Mouse (Mus musculus) CD4-positive, CD25-positive, alpha-beta regulatory T cell, adult 4 months (primary cell): ENCODE measurements around the gene Tmem135. TPM values are rescaled to one million over a fixed set of nuclear protein-coding genes. Genes with fewer than 3 reads are reported as not detected.
A peak's percentile ranks its signal among the peaks of the same experiment; 100 is the strongest.

ENCODE experiments used
- ATAC-seq: one replicate; pipeline ENCODE4 v1.8.0; 2017
- polyA plus RNA-seq, 2 experiments: library from polyadenylated mRNA; unstranded; fragments of 100-300 nt; shearing (Covaris generic); gene quantifications; one replicate each; pipeline ENCODE4 v1.2.1; 2017

The Tmem135 gene
- polyA plus RNA-seq, 2 experiments from 2014 or later = 20.0 to 25.4 TPM

DNA sequence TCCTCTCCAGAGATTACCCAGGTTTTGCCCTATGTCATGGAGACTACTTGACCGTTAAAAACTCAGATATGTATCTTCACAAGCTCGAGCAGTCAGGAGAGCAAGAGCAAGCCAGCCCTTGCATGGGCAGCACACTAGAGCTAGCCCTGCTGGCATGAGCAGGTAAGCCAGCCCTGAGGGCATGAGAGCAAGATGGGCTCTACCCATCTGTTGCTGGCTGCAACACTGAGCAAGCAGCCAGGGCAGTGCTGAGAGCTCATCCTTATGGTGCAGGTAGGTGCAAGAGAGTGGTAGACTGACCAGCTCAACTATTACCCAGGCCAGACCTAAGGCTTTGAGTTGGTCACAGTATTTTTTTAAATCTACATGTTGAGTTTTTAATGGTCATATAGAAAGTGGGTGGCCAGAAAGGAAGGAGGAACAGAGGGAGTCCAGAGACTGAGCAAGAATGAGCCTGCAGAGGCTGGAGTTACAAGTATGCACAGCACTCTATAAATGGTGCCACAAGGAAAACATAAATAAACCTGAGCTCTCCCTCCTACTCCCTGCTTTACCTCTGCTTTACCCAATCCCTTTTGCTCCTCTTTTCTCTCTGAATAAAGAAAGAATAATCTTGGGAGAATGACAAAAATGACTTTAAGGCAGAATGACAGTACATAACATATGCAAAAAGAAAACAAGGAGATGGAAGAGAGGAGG, 156.9 kb downstream of the Tmem135 start:
- no peak for ATAC-seq

DNA sequence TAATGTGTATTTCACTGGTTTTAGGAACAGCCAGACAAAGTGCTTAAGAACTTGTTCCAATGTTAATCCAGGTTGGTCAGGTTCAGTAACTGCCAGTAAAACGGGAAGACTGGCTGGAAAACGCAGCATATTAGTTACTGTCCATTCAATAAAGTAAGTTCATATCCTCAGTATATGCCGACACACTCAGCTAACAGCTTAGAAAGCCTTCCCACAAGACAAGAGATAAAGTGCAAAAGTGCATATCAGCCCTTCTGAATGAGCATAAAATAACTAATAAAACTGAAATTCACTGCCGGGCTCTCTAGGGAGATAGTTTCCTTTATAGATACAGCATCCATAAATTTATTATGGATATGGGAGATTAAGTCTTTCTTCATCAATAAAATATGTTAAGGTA, 161.5 kb downstream of the Tmem135 start:
- ATAC-seq = no peak

DNA sequence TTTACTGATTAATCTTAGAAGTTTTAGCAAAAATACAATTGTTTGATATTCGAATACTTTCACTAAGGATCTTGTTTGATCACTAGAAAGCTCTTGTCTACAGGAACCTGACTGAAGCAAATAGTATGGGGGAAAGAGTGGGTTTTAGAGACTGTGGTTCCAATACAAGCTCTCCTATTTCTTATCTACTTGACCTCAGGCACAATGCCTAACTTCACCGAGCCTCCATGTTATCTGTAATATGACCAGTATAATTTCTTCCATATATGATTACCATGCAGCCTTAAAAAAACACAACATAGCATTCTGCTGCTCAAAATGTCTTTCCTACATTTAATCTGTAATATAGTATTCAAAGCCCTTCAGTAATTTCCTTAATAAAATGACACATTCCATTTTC, 161.9 kb downstream of the Tmem135 start:
- no peak for ATAC-seq

DNA sequence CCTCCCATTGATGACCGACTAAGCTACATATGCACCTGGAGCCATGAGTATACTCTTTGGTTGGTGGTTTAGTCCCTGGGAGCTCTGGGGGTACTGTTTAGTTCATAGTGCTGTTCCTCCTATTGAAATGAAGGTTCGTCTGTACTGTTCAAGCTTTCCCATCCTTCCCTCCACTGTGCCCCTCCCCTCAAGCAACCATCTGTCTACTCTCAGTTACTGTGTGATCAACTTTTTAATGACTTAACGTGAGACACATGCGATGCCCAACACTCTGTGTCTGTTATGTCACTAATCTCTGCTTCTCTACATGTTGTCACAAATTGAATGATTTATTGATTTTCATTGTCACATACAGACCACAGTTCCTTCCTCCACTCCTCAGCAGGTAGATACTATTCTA, 164.4 kb downstream of the Tmem135 start:
- ATAC-seq = no peak

DNA sequence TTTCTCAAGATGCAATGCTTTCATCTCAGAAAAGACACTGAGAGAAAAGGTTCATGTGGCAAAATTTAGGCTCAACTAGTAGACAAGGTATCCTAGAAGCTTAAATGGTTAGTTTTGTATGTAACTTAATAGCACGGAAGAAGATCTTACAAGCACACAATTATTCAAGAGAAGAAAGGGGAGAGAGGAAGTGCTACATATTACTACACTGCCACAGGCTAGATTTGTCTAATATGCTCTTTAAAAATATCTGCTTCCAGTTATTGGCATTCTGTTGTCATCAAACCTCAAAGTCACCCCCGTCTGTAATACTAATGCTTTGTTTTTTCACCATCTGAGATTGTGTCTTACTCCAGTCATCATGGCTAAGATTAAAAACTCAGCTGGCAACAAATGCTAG, 167.4 kb downstream of the Tmem135 start:
- no peak for ATAC-seq

DNA sequence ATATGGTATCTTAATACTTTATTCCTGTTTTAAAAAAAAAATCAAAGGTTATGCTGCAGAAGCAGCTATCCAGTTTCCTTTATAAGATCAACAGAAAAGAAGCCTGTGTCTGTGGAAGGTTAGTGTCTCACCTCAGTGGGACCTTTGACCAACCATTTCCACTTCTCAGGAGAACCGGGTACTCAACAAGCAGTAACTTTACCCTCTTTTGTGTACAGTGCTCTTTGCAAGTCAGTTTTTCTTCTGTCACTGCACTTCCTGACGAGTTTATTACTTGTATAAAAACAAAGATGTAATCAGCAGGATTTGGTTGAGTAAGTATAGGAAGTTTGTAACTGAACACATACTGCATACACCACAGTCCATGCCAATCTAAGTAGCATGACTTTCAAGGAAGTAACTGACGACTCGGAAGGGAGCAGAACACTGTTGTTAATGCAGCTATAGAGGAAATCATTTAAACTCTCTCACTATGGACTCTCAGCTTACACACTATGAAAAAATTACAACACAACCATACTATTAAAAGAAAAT, 168.0 kb downstream of the Tmem135 start:
- peak; percentile 19 for ATAC-seq

DNA sequence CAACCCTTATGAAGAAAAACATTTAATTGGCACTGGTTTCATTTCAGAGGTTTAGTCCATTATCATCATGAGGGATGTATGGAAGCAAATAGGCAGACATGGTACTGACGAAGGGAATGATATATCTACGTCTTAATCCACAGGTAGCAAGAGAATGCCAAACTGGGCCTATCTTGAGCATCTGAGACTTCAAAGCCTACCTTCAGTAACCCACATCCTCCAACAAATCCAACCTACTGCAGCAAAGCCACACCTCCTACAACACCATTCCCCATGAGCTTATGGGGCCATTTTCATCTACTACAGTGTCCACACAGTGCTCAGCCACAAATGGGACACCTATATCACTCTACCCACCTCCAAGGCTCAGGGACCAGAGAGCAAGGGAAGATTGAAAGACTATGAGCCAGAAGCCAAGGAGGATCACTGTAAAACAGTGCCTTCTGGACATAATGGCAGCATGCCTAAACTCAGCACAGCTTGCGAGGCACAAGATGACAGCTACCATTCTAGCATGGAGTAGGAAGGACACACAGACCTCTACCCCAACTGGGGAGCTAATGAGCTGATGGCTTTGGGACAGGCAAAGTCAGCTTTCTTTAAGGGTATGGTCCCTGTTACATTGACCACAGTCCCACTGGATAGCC, 171.4 kb downstream of the Tmem135 start:
- peak; percentile 84 for ATAC-seq

DNA sequence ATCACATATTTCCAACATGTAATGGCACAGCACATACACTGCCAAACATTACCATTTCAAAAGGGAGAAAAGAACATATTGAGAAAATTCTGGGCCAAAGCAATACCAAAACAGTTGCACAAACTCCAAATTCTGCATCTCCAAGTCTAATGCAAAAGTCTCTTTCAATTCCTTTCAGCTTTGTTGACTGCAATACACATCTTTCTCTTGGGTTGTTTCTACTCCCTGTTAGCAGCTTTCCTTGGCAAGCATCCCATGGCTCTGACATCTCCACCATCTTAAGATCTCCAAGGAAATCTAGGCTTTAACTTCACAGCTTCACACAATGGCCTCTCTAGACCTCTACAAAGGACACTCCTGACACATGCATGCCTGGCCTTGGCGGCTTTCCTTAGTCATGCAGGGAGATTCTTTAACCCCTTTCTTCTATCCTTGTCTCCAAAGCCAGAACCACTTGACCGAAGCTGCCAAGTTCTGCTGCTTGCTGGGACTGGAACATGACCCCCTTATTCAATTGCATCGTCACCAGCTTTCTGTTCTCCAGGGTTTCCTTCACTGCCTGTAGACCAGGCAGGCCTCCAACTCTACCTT, 172.7 kb downstream of the Tmem135 start:
- ATAC-seq = no peak

DNA sequence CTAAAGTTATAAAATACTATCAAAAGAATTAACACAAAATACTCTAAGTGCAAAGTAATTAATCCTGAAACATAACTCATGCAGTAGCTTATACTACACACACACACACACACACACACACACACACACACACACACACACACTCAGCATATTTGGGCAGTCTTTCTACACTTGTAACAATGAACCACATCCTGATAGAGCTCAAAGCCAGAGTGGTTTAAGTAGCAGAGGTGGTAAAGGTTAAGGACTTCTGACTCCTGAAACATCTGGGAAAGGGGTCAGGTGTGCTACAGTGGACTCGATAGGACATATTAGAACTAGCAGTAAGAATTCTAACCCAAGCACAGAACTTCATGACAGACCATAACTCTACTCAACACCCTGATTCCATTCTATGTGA, 181.4 kb downstream of the Tmem135 start:
- ATAC-seq = peak; percentile 79

DNA sequence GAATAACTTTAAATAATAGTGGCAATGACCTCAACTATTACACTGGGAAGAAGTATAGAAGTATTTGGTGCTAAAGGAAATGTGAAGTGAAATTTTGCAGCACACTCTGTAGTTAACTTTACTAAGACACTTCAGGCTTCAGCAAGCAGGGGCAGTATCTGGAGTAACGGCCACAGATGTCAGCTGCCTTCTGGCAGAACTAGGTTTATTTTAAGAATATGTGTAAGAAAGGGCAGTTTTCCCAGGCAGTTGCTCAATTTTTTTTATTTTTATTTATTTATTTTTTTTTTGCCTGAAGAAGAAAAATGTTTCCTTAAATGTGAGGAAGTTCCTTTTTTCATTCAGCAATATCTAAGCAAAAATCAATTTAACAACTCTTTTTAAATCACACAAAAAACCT, 187.4 kb downstream of the Tmem135 start:
- no peak for ATAC-seq

DNA sequence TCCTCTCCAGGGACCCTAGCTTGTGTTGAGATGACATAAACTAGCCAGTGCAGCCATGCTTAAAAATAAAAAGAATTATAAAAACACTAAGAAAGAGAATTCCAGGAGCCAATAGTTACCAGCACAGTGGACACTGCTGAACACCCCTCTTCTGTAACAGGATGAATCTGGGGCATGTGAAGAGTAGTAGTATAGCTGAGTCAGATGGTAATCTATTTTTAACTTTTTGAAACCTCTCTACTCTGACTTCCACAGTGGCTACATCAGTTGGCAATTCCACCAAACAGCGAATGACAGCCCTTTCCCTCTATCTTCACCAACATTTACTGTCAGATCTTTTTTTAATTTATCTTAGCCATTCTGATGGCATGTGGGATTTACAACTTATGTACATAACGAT, 187.9 kb downstream of the Tmem135 start:
- ATAC-seq = no peak

DNA sequence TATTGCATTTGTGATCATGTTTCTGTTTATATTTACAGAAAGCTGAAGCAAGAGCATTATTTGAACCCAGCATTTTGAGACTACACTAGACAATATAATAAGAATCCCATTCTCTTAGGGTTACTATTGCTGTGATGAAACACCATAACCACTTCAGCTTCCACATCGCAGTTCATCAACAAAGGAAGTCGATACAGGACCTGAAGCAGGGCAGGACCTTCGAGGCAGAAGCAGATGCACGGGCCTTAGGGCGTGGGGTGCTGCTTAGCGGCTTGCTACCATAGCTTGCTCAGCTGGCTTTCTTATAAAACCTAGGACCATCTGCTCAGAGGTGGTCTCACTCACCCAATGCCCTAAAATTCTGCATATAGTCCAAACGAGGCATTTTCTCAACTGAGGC, 188.3 kb downstream of the Tmem135 start:
- no peak for ATAC-seq

DNA sequence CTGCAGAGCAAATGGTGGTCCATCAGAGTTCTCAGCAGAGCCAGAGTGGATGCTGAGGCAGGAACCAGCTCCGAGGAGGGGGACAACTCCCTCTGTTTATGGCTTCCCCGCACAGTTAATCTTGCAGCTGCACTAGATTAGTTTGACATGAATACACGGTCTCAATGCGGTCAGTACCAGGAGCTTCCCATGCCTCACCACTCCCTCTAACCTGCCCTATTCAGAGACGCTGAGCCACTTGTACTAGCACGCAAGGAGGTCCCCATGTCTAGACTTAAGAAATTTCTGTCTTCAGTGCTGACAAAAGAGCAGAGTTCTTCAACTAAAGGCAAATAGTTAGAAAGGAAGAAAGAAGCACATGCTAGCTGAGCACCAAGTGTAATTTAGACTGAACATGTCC, 193.5 kb downstream of the Tmem135 start:
- ATAC-seq = no peak

DNA sequence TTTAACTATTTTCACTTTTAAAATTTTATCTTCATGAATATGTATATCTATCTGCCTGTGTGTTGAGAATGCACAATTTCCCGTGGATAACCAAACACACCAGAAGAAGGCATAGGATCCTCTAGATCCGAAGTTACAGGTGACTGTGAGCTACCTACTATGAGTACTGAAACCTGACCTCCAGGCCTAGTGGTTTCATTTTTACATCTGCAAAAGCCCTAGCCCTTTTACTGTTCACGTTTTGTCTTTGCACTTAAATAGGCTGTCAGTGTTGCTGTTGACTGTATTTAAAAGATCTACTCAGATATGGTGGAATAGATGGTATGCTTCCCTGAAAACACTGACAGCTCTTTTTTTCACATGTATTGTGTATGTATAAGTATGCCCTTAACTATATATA, 197.9 kb downstream of the Tmem135 start:
- ATAC-seq = no peak

DNA sequence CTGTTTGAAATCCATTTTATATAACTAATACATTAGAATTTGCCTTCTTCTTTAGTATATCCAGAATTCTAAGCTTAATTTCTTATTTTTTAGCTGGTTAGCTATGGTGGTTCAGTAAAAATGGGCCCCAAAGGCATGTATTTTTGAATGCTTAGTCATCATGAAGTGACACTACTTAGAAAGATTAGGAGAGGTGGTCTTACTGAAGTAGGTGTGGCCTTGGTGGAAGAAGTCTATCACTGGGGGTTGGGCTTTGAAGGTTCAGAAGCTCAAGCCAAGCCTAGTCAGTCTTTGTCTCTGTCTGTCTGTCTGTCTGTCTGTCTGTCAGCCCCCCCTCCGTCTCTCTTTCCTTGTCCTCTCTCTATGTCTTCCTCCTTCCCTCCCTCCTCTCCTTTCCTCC, 198.6 kb downstream of the Tmem135 start:
- no peak for ATAC-seq

DNA sequence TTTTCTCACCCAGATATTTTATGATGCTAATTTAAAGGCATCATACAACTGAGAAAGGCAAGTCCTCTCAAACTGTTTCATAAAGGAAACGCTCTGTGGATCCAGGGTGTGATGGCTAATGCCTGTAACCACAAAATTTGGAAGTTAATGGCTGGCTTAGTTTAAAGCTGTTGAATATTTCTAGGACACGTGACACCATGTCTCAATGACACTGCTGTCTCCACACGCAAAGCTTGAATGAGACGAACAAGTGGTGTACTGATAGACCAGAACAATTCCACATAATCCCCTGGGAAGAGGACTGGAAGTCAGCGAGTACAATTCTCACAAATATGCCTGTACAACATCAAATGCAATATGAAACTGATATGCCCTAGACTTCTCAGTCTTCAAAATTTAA, 200.9 kb downstream of the Tmem135 start:
- ATAC-seq = no peak

DNA sequence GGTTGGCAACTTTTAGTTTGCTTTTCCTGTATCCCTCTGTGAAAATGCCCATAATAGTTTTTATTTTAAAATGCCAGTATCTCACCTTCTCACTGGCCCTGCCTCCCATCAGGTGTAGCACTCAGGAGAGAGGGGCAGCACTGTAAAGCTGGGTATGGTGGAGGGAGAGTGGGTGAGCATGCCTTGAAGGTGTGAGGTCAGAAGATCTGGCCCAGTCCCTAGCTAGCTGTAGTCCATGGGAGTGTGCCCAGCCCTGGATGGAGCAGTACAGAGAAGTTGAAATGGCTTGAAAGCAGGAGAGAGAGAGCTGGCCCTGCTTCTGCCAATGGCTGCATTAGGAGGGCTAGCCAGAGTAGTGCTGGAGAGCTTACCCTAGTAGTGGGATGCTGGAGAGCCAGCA, 202.1 kb downstream of the Tmem135 start:
- ATAC-seq = no peak

DNA sequence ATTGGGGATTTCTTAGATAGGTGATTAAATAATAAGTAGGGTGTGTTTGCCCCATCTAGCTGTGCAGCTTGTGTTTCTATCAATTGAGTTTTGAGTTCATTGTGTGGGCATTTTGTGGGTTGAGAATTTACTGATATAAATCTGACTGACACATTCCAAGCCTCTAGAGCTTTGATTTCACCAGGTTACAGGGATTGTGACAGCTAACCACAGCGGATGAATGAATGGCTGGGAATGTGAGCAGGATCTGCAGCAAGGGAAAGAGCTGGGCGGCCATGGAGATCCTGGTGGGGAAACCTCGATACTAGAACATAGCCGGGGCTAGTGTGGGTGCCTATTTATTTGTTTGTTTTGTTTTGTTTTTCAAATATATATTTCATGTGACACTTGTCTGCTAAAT, 205.5 kb downstream of the Tmem135 start:
- no peak for ATAC-seq

DNA sequence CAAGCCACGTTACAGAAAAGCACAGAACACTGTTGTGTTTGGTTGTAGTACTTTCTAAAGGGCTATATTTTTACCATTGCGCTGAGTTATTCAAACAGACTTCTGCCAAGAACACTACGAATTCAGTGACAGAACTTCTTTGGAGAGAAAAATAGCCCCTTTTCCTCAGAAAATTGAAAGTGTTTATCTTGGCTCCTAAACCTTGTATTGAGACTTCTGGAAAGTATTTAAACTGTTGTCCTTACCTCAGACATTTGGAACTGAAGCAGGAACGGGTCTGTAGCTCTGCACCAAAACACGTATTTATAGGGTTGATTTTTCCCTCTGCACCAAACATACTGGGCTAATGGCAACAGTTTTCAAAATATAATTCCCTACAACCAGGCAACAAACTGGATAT, 210.6 kb downstream of the Tmem135 start:
- ATAC-seq = no peak

DNA sequence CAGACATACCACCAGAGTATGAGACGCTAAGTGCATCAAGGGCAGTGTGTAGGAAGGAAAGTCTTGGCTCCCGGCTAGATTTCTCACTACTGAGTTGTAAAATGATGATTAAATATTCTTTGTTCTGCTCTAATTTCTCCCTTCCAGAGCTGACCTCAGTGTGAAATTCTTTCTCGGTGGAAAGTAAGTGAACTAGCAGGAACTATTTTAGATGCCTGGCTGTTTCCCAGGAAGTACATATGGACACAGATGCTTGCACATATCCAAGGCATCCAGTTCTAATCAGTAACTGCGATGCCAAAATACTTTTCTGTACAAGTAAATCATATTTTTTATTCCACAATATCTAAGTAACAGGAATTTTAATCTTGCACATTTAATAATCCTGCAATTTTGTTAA, 220.1 kb downstream of the Tmem135 start:
- ATAC-seq = no peak

DNA sequence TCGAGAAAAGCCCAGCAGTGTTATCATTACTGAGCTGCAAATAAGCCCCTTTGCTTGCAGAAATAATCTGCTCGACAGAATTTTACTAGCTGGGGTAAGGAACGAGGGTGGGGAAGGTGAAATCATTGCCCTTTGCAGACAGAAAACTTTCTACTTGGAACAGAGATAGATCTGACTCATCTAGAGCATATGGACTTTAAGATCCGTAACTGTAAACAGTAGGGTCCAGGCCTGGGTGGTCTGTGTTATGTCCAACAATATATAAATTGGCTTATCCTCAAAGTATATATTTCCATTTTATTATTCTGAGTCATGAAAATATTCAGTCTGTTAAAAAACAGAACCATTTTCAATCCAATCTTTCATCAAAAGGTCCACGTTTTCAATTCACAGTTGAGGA, 221.1 kb downstream of the Tmem135 start:
- no peak for ATAC-seq

DNA sequence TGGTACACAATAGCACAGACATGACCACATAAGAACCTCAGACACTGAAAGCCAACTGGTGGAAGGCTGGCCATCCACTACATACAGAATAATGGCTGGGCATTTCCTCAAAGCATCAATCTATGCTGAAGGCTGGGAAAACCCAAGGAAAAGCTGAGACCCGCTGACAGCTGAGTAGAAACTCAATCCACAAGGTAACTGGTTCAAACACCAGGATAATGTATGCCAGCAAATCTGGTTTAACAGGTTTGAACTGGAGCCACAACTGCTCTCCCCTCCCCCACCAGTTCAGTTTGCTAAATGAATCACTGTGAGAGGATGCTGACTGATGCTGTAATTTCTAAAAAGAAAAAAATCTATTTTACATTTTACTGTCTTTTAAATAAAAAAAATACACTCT, 222.7 kb downstream of the Tmem135 start:
- ATAC-seq = no peak

DNA sequence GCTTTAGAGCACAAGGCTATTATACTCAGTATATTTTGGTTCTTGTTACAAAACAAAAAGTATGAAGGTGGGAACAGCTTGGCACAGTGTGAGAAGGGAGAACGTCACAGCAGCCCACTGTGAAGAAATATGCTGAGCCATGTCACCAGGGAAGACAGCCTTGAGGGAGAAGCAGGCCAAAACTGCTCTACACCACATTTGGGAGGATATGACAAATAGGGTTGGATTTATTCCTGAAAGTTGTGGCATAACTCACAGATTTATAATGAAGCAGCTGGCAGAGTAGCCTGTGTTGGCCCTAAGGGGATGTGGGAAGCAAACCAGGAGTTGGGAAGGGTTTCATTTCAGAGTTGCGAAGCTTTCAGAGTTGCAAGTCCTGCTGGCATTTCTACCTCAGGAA, 225.4 kb downstream of the Tmem135 start:
- no peak for ATAC-seq

DNA sequence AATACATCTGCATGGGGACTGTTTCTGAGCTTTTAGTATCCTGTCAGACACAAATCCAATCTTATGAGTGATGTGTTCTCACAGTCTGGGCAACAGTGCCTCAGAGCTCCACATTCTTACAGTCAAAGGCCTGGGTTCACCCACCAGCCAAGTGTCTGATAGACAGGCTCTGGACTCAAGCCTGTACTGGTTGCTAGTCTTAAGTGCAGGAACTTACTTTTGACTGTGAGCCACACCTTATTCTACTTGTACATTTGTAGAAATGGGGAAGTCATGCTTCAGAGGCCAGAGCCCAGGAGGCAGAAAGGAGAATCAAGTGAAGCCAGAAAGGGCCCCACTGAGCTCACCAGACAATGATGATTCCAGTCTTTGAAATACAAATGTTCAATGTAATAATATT, 226.1 kb downstream of the Tmem135 start:
- ATAC-seq = no peak
